Mouse (Mus musculus): Measurements from ENCODE around the gene 2610001J05Rik. TPM values are rescaled to one million over a fixed set of nuclear protein-coding genes. Genes with fewer than 3 reads are reported as not detected.
A peak's percentile ranks its signal among the peaks of the same experiment; 100 is the strongest.

Gene 2610001J05Rik
- polyA plus RNA-seq (2012; fragmentation: generic; extraction: Trizol): 50.4 TPM

DNA sequence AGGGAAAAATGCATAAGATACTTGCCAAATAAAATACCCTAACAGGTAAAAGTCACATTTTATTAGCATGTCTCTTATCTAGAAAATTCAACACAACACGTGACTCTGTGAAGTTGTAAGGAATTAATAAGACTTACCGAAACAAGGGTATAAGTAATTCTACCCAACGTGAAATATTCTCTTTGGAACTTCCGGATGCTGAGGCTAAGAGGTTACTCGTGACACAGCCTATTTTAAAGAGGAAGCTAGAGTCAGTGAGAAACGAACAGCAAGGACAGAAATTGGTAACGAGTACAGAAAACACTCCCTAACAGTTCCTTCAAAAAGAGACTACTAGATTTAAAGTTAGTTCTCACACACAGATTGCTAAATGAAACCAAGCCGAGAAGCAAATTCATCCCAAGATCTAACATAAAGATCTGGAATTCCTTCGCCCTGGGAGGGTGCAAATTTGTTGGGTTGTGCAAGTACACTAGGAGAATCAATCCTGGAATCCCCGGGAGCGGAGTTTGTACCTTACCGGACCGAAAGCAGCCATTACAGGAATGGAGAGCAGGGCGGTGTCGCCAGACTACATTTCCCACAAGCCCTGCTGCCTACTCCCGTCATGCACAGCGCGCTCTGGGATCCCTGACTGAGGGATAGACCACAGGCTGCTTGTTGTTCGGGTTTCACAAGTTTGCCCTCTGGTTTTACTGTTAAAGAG, at the start of gene 2610001J05Rik:
TSS of gene 2610001J05Rik (minus strand) at position 600 of the 706 bp plus-strand sequence.
- peak within 1 kb of the TSS; percentile 8 for H3ac ChIP-seq (ENCODE audit: control insufficient read depth, insufficient read length)
- H3K4me3 ChIP-seq: peak within 1 kb of the TSS; percentile 54
- H3K79me2 ChIP-seq (ENCODE audit: control insufficient read depth, insufficient read depth): no peaks in the 10 kb centered on the region
- H3K36me3 ChIP-seq (ENCODE audit: control insufficient read depth, insufficient read depth): peaks cover 15% of the 10 kb centered on the region
- peak within 1 kb of the TSS; percentile 97 for H3K4me2 ChIP-seq (ENCODE audit: low read depth)
- H3K27me3 ChIP-seq (ENCODE audit: control insufficient read depth, insufficient read depth, insufficient read length): no peaks in the 10 kb centered on the region
- TF ChIP-seq TCF3 (IDR thresholded peaks at IDR 0.05; ENCODE audit: insufficient read length, low read depth) (no peak), REST (IDR thresholded peaks at IDR 0.05; ENCODE audit: insufficient read depth, insufficient read length) (peak; percentile 2), MYOG (IDR thresholded peaks at IDR 0.05; ENCODE audit: control insufficient read depth in 1 of 3, insufficient read depth in 1 of 3, insufficient read length in 2 of 3, low read depth in 2 of 3) (no peak), USF1 (IDR thresholded peaks at IDR 0.05; ENCODE audit: low read depth) (peak; percentile 80), TCF12 (IDR thresholded peaks at IDR 0.05; ENCODE audit: insufficient read depth, poor library complexity, severe bottlenecking) (no peak), CEBPB (IDR thresholded peaks at IDR 0.05; ENCODE audit: insufficient read depth, poor library complexity, severe bottlenecking) (no peak), MYOD1 (IDR thresholded peaks at IDR 0.05; ENCODE audit: control insufficient read depth in 1 of 3, insufficient read length in 2 of 3, low read depth in 2 of 3) (peak in 1 of 3 experiments; percentile 23), SRF (IDR thresholded peaks at IDR 0.05; ENCODE audit: control insufficient read depth, insufficient read length, low read depth) (no peak), E2F4 (IDR thresholded peaks at IDR 0.05; ENCODE audit: insufficient read depth) (no peak), POLR2A (IDR thresholded peaks at IDR 0.05; ENCODE audit: insufficient read length, low read depth) (peak; percentile 85), MAX (IDR thresholded peaks at IDR 0.05; ENCODE audit: low read depth) (no peak), POLR2AphosphoS2 (IDR thresholded peaks at IDR 0.05; ENCODE audit: insufficient read length, low read depth) (peak; percentile 93)

GRCm38 (mm10) chr6:13909762-13910537, 38.6 kb upstream of the 2610001J05Rik start:
- TF ChIP-seq REST (IDR thresholded peaks at IDR 0.05; ENCODE audit: insufficient read depth, insufficient read length) (no peak), MYOG (IDR thresholded peaks at IDR 0.05; ENCODE audit: control insufficient read depth in 1 of 3, insufficient read depth in 1 of 3, insufficient read length in 2 of 3, low read depth in 2 of 3) (no peak), POLR2AphosphoS2 (IDR thresholded peaks at IDR 0.05; ENCODE audit: insufficient read length, low read depth) (no peak), POLR2A (IDR thresholded peaks at IDR 0.05; ENCODE audit: insufficient read length, low read depth) (no peak), USF1 (IDR thresholded peaks at IDR 0.05; ENCODE audit: low read depth) (no peak), TCF3 (IDR thresholded peaks at IDR 0.05; ENCODE audit: insufficient read length, low read depth) (no peak), MYOD1 (IDR thresholded peaks at IDR 0.05; ENCODE audit: control insufficient read depth in 1 of 3, insufficient read length in 2 of 3, low read depth in 2 of 3) (no peak), E2F4 (IDR thresholded peaks at IDR 0.05; ENCODE audit: insufficient read depth) (no peak), TCF12 (IDR thresholded peaks at IDR 0.05; ENCODE audit: insufficient read depth, poor library complexity, severe bottlenecking) (no peak), CEBPB (IDR thresholded peaks at IDR 0.05; ENCODE audit: insufficient read depth, poor library complexity, severe bottlenecking) (no peak), MAX (IDR thresholded peaks at IDR 0.05; ENCODE audit: low read depth) (no peak), SRF (IDR thresholded peaks at IDR 0.05; ENCODE audit: control insufficient read depth, insufficient read length, low read depth) (no peak)
- Histone ChIP-seq H3K4me3 (no peak overlapping the region), H3ac (ENCODE audit: control insufficient read depth, insufficient read length) (no peak overlapping the region), H3K4me2 (ENCODE audit: low read depth) (no peak overlapping the region), H3K27me3 (ENCODE audit: control insufficient read depth, insufficient read depth, insufficient read length) (no peaks in the 10 kb centered on the region), H3K36me3 (ENCODE audit: control insufficient read depth, insufficient read depth) (no peaks in the 10 kb centered on the region), H3K79me2 (ENCODE audit: control insufficient read depth, insufficient read depth) (no peaks in the 10 kb centered on the region)

DNA sequence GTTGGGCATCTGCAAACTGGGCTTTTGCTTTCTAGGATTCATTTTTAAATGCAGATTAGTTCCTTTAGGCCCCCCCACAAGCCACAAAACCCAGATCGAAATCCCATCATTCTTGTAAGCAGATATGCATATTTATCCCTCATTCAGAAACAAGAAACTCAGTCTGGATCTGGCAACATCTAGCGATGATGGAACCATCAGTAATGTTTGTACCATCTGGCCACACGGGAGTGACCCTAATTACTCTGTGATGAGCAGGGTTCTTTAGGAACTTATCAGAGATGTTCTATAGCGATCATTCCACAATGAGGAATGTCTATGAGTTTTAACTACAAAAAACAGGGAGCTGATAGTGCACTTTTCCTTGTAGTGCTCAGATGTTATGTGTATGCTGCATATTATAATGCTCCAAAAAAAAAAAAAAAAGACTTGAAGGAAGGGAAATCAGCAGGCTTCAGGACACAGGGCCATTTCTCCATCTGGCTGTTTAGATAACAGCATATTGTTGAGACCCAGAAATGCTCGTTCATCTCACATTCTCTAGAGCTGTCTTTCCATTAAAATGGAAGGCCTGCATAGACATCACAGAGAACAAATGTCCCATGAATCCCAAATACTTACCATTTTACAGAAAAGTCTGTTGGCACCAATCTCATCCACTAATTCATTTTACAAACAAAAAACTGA, 31.8 kb upstream of the 2610001J05Rik start:
- H3K4me2 ChIP-seq (ENCODE audit: low read depth): no peak overlapping the region
- H3K27me3 ChIP-seq (ENCODE audit: control insufficient read depth, insufficient read depth, insufficient read length): no peaks in the 10 kb centered on the region
- TF ChIP-seq MYOG (IDR thresholded peaks at IDR 0.05; ENCODE audit: control insufficient read depth in 1 of 3, insufficient read depth in 1 of 3, insufficient read length in 2 of 3, low read depth in 2 of 3) (no peak), TCF3 (IDR thresholded peaks at IDR 0.05; ENCODE audit: insufficient read length, low read depth) (no peak), MYOD1 (IDR thresholded peaks at IDR 0.05; ENCODE audit: control insufficient read depth in 1 of 3, insufficient read length in 2 of 3, low read depth in 2 of 3) (no peak), POLR2AphosphoS2 (IDR thresholded peaks at IDR 0.05; ENCODE audit: insufficient read length, low read depth) (no peak), CEBPB (IDR thresholded peaks at IDR 0.05; ENCODE audit: insufficient read depth, poor library complexity, severe bottlenecking) (no peak), USF1 (IDR thresholded peaks at IDR 0.05; ENCODE audit: low read depth) (no peak), TCF12 (IDR thresholded peaks at IDR 0.05; ENCODE audit: insufficient read depth, poor library complexity, severe bottlenecking) (no peak), E2F4 (IDR thresholded peaks at IDR 0.05; ENCODE audit: insufficient read depth) (no peak), SRF (IDR thresholded peaks at IDR 0.05; ENCODE audit: control insufficient read depth, insufficient read length, low read depth) (no peak), MAX (IDR thresholded peaks at IDR 0.05; ENCODE audit: low read depth) (no peak), REST (IDR thresholded peaks at IDR 0.05; ENCODE audit: insufficient read depth, insufficient read length) (no peak), POLR2A (IDR thresholded peaks at IDR 0.05; ENCODE audit: insufficient read length, low read depth) (no peak)
- no peak overlapping the region for H3K4me3 ChIP-seq
- no peaks in the 10 kb centered on the region for H3K79me2 ChIP-seq (ENCODE audit: control insufficient read depth, insufficient read depth)
- no peak overlapping the region for H3ac ChIP-seq (ENCODE audit: control insufficient read depth, insufficient read length)
- no peaks in the 10 kb centered on the region for H3K36me3 ChIP-seq (ENCODE audit: control insufficient read depth, insufficient read depth)

All from myocyte (in vitro differentiated cells).